Mouse (Mus musculus) liver, embryonic 16.5 days (tissue): ENCODE measurements around the gene Gm10097. TPM values are rescaled to one million over a fixed set of nuclear protein-coding genes. Genes with fewer than 3 reads are reported as not detected.

Source experiments
- ATAC-seq: fragments of 200-750 bp; cut with Nextera tagmentation; 2 replicates; pipeline ENCODE4 v1.8.0; 2017; ENCODE audit warnings: low read depth, mild to moderate bottlenecking, moderate number of reproducible peaks, moderate library complexity
- H3K27ac ChIP-seq: fragments of 300-500 bp; sonication (generic); 2 replicates; pipeline ENCODE4 v1.5.1; 2014; ENCODE audit warnings: mild to moderate bottlenecking, low read length
- H3K27me3 ChIP-seq: fragments of 300-500 bp; sonication (generic); 2 replicates; pipeline ENCODE4 v1.6.1; 2014; ENCODE audit warnings: low read depth, low read length, mixed read lengths; ENCODE audit not compliant: control insufficient read depth, insufficient read depth
- H3K36me3 ChIP-seq: fragments of 300-500 bp; sonication (generic); 2 replicates; pipeline ENCODE4 v1.6.1; 2014; ENCODE audit warnings: mild to moderate bottlenecking; ENCODE audit not compliant: control insufficient read depth, insufficient read depth
- H3K4me1 ChIP-seq: fragments of 300-500 bp; sonication (generic); 2 replicates; pipeline ENCODE4 v1.6.1; 2014; ENCODE audit warnings: low read depth, low read length, mixed read lengths; ENCODE audit not compliant: control insufficient read depth
- H3K4me2 ChIP-seq: fragments of 300-500 bp; sonication (generic); 2 replicates; pipeline ENCODE4 v1.6.1; 2014; ENCODE audit warnings: low read depth, low read length, mixed read lengths
- H3K4me3 ChIP-seq: fragments of 300-500 bp; sonication (generic); 2 replicates; pipeline ENCODE4 v1.5.1; 2014; ENCODE audit warnings: low read depth, mild to moderate bottlenecking, low read length
- H3K9ac ChIP-seq: fragments of 300-500 bp; sonication (generic); 2 replicates; pipeline ENCODE4 v1.6.1; 2014; ENCODE audit warnings: low read depth, low read length
- H3K9me3 ChIP-seq: fragments of 300-500 bp; sonication (generic); replicated peaks from 2 replicates; pipeline ENCODE4 v1.6.1; 2016; ENCODE audit warnings: low read length; ENCODE audit not compliant: control insufficient read depth
- WGBS: fragments of 180-500 bp; shearing (Covaris S2); extraction: QIAGEN DNeasy Blood & Tissue Kit; methylation state at CpG from one replicate; pipeline ENCODE4 v1.1.7; 2014; ENCODE audit not compliant: insufficient replicate concordance; 5-methylcytosine and 5-hydroxymethylcytosine counted together
- polyA plus RNA-seq: library from polyadenylated mRNA; unstranded; fragments of >200 nt; fragmentation: Nextera tagmentation; extraction: Ambion mirVana; gene quantifications from 2 replicates; pipeline ENCODE4 v1.2.1, GENCODE M21; 2015

Gene Gm10097
- 0.09 and 0.13 TPM in 2 replicates for polyA plus RNA-seq

- H3K27me3 ChIP-seq, result no peaks in the 10 kb centered on the region
- 82% methylated on average over 14 of the region's 14 CpGs for WGBS
- H3K9me3 ChIP-seq, result no peaks in the 10 kb centered on the region
- no peak within 1 kb of the TSS for H3K27ac ChIP-seq
- no peak for ATAC-seq
- H3K36me3 ChIP-seq, result no peaks in the 10 kb centered on the region
- H3K9ac ChIP-seq, result no peak within 1 kb of the TSS
- no peak within 1 kb of the TSS for H3K4me2 ChIP-seq
- H3K4me1 ChIP-seq, result no peaks in the 10 kb centered on the region
- H3K4me3 ChIP-seq, result no peak within 1 kb of the TSS
Observed at GRCm38 (mm10) chr10:5068676-5069265, at the start of gene Gm10097. Gene Gm10097 (plus strand): TSS chr10:5069192.

GRCm38 (mm10) chr10:5025906-5026305 lies 43.1 kb upstream of the Gm10097 start:
- no peaks in the 10 kb centered on the region for H3K4me1 ChIP-seq
- no peak overlapping the region for H3K4me3 ChIP-seq
- no peak overlapping the region for H3K4me2 ChIP-seq
- H3K36me3 ChIP-seq, result no peaks in the 10 kb centered on the region; the same call in 1 of the 2 replicates
- no peak for ATAC-seq
- no peak overlapping the region for H3K9ac ChIP-seq
- no peaks in the 10 kb centered on the region for H3K27me3 ChIP-seq
- no peak overlapping the region for H3K27ac ChIP-seq
- no peaks in the 10 kb centered on the region for H3K9me3 ChIP-seq
- 74% methylated on average over 4 of the region's 4 CpGs for WGBS

- Histone ChIP-seq H3K27ac (no peak overlapping the region), H3K9me3 (no peaks in the 10 kb centered on the region), H3K27me3 (no peaks in the 10 kb centered on the region), H3K4me1 (no peaks in the 10 kb centered on the region), H3K9ac (no peak overlapping the region), H3K4me2 (no peak overlapping the region), H3K36me3 (peaks cover under 1% of the 10 kb centered on the region; the same call in 1 of the 2 replicates), H3K4me3 (no peak overlapping the region)
- WGBS, result 53% methylated on average over 1 of the region's 1 CpGs
- ATAC-seq, result no peak
Observed at GRCm38 (mm10) chr10:5027208-5027607, 41.8 kb upstream of the Gm10097 start.

GRCm38 (mm10) chr10:5028301-5028700 lies 40.7 kb upstream of the Gm10097 start:
- Histone ChIP-seq H3K9me3 (no peaks in the 10 kb centered on the region), H3K4me2 (no peak overlapping the region), H3K4me3 (no peak overlapping the region), H3K27ac (no peak overlapping the region), H3K27me3 (no peaks in the 10 kb centered on the region), H3K36me3 (peaks cover 8% of the 10 kb centered on the region), H3K4me1 (no peaks in the 10 kb centered on the region), H3K9ac (no peak overlapping the region)
- no peak for ATAC-seq
- WGBS, result 78% methylated on average over 9 of the region's 9 CpGs

- no peak overlapping the region for H3K9ac ChIP-seq
- WGBS, result 46% methylated on average over 2 of the region's 2 CpGs
- ATAC-seq, result no peak
Observed at GRCm38 (mm10) chr10:5029161-5029560, 39.8 kb upstream of the Gm10097 start.

GRCm38 (mm10) chr10:5029883-5030282 lies 39.1 kb upstream of the Gm10097 start:
- WGBS, result 61% methylated on average over 1 of the region's 1 CpGs

More at GRCm38 (mm10) chr10:5029161-5029560, 39.8 kb upstream of the Gm10097 start:
- Histone ChIP-seq H3K36me3 (peaks cover 8% of the 10 kb centered on the region), H3K27me3 (no peaks in the 10 kb centered on the region), H3K4me3 (no peak overlapping the region), H3K27ac (no peak overlapping the region), H3K4me1 (no peaks in the 10 kb centered on the region), H3K4me2 (no peak overlapping the region), H3K9me3 (no peaks in the 10 kb centered on the region)

GRCm38 (mm10) chr10:5032192-5033048 lies 36.6 kb upstream of the Gm10097 start:
- no peak for ATAC-seq
- H3K27ac ChIP-seq, result no peak overlapping the region
- H3K9me3 ChIP-seq, result no peaks in the 10 kb centered on the region
- H3K4me2 ChIP-seq, result no peak overlapping the region
- peaks cover 11% of the 10 kb centered on the region for H3K36me3 ChIP-seq
- no peaks in the 10 kb centered on the region for H3K4me1 ChIP-seq
- H3K27me3 ChIP-seq, result no peaks in the 10 kb centered on the region
- H3K9ac ChIP-seq, result no peak overlapping the region
- H3K4me3 ChIP-seq, result no peak overlapping the region
- WGBS, result 75% methylated on average over 15 of the region's 15 CpGs

More at GRCm38 (mm10) chr10:5029883-5030282, 39.1 kb upstream of the Gm10097 start:
- Histone ChIP-seq H3K4me2 (no peak overlapping the region), H3K27me3 (no peaks in the 10 kb centered on the region), H3K9ac (no peak overlapping the region), H3K9me3 (no peaks in the 10 kb centered on the region), H3K27ac (no peak overlapping the region), H3K36me3 (peaks cover 8% of the 10 kb centered on the region), H3K4me3 (no peak overlapping the region), H3K4me1 (no peaks in the 10 kb centered on the region)
- no peak for ATAC-seq

GRCm38 (mm10) chr10:5041254-5041653 lies 27.7 kb upstream of the Gm10097 start:
- Histone ChIP-seq H3K9ac (no peak overlapping the region), H3K27ac (no peak overlapping the region), H3K36me3 (peaks cover 15% of the 10 kb centered on the region), H3K4me2 (no peak overlapping the region), H3K4me3 (no peak overlapping the region), H3K4me1 (no peaks in the 10 kb centered on the region), H3K27me3 (no peaks in the 10 kb centered on the region), H3K9me3 (no peaks in the 10 kb centered on the region)
- ATAC-seq, result no peak
- WGBS, result 65% methylated on average over 8 of the region's 8 CpGs

- 61% methylated on average over 8 of the region's 8 CpGs for WGBS
- no peaks in the 10 kb centered on the region for H3K27me3 ChIP-seq
- ATAC-seq, result no peak
- H3K4me3 ChIP-seq, result no peak overlapping the region
- H3K4me2 ChIP-seq, result no peak overlapping the region
- H3K4me1 ChIP-seq, result no peaks in the 10 kb centered on the region
- peaks cover 19% of the 10 kb centered on the region for H3K36me3 ChIP-seq
- H3K9me3 ChIP-seq, result no peaks in the 10 kb centered on the region
- no peak overlapping the region for H3K9ac ChIP-seq
- H3K27ac ChIP-seq, result no peak overlapping the region
Observed at GRCm38 (mm10) chr10:5044481-5044880, 24.5 kb upstream of the Gm10097 start.
